Mouse (Mus musculus) lung, adult 2 months (tissue): ENCODE measurements around the gene Gm39566.

Source experiments
- CTCF ChIP-seq: fragments of 200-500 bp; IDR thresholded peaks from 2 replicates; pipeline ENCODE4 v1.5.1; 2011; ENCODE audit warnings: mild to moderate bottlenecking, low read length, control low read depth; ENCODE audit not compliant: insufficient read depth
- POLR2A ChIP-seq: fragments of 200-500 bp; IDR thresholded peaks from 2 replicates; pipeline ENCODE4 v1.6.1; 2011; ENCODE audit warnings: low read depth, mild to moderate bottlenecking, control low read depth, low read length, borderline replicate concordance; ENCODE audit errors: extremely low read depth

- TF ChIP-seq POLR2A (no peak), CTCF (no peak)
These were observed 8.4 kb upstream of the Gm39566 start for GRCm38 (mm10) chr11:69823456-69823855.
